Mouse (Mus musculus) liver, postnatal 0 days (tissue): Measurements from ENCODE around the gene Gm2696.
"Not testable (repeated sequence)": the region's sequence is repeated elsewhere in the genome, so short reads cannot be mapped to it uniquely, and the experiment has no call there.

Experiments
- CTCF ChIP-seq: sonication (generic); IDR thresholded peaks from 2 replicates; pipeline ENCODE4 v1.5.1; 2016; ENCODE audit warnings: antibody characterized with exemption, low read depth
- EP300 ChIP-seq: IDR thresholded peaks from 2 replicates; pipeline ENCODE4 v1.6.1; 2016; ENCODE audit warnings: antibody characterized with exemption, low read depth, mild to moderate bottlenecking

- not testable (repeated sequence) for TF ChIP-seq CTCF, EP300
These were observed 26.6 kb upstream of the Gm2696 start, which contains the start of gene Gm7137 for GRCm38 (mm10) chr10:77787876-77788275.
